Mouse (Mus musculus) liver, postnatal 0 days (tissue): ENCODE results near the gene Arrdc2. TPM values are rescaled to one million over a fixed set of nuclear protein-coding genes. Genes with fewer than 3 reads are reported as not detected.

Experiments
- ATAC-seq: fragments of 200-750 bp; cut with Nextera tagmentation; 2 replicates; pipeline ENCODE4 v1.8.0; 2017; ENCODE audit warnings: mild to moderate bottlenecking, moderate library complexity
- DNase-seq: peaks from one replicate; pipeline ENCODE4 v3.0.0-alpha.2; 2016
- H3K27ac ChIP-seq: fragments of 300-500 bp; sonication (generic); 2 replicates; pipeline ENCODE4 v1.5.1; 2014; ENCODE audit warnings: antibody characterized with exemption, moderate library complexity, mild to moderate bottlenecking, low read depth
- H3K27me3 ChIP-seq: fragments of 300-500 bp; sonication (generic); 2 replicates; pipeline ENCODE4 v1.6.1; 2014; ENCODE audit warnings: low read length, control low read depth, mixed read lengths; ENCODE audit not compliant: insufficient read depth
- H3K36me3 ChIP-seq: fragments of 300-500 bp; sonication (generic); replicated peaks from 2 replicates; pipeline ENCODE4 v1.6.1; 2014; ENCODE audit warnings: mild to moderate bottlenecking, control low read depth, low read length, moderate library complexity, mixed read lengths; ENCODE audit not compliant: insufficient read depth
- H3K4me1 ChIP-seq: fragments of 300-500 bp; sonication (generic); 2 replicates; pipeline ENCODE4 v1.6.1; 2014; ENCODE audit warnings: antibody characterized with exemption, mild to moderate bottlenecking, control low read depth; ENCODE audit not compliant: insufficient read depth
- H3K4me2 ChIP-seq: fragments of 300-500 bp; sonication (generic); 2 replicates; pipeline ENCODE4 v1.6.1; 2014; ENCODE audit warnings: low read depth, mild to moderate bottlenecking, low read length, moderate library complexity, mixed read lengths
- H3K4me3 ChIP-seq: fragments of 300-500 bp; sonication (generic); 2 replicates; pipeline ENCODE4 v1.5.1; 2014; ENCODE audit warnings: low read depth, low read length
- H3K9ac ChIP-seq: fragments of 300-500 bp; sonication (generic); replicated peaks from 2 replicates; pipeline ENCODE4 v1.6.1; 2014; ENCODE audit warnings: mild to moderate bottlenecking, moderate library complexity
- H3K9me3 ChIP-seq: fragments of 300-500 bp; sonication (generic); 2 replicates; pipeline ENCODE4 v1.6.1; 2016; ENCODE audit warnings: mild to moderate bottlenecking, control low read depth, low read length, mixed read lengths
- CTCF ChIP-seq: sonication (generic); IDR thresholded peaks from 2 replicates; pipeline ENCODE4 v1.5.1; 2016; ENCODE audit warnings: antibody characterized with exemption, low read depth
- EP300 ChIP-seq: IDR thresholded peaks from 2 replicates; pipeline ENCODE4 v1.6.1; 2016; ENCODE audit warnings: antibody characterized with exemption, low read depth, mild to moderate bottlenecking
- WGBS: fragments of 180-500 bp; shearing (Covaris S2); extraction: QIAGEN DNeasy Blood & Tissue Kit; methylation state at CpG from one replicate; pipeline ENCODE4 v1.1.7; 2014; ENCODE audit not compliant: insufficient replicate concordance; 5-methylcytosine and 5-hydroxymethylcytosine counted together
- polyA plus RNA-seq: library from polyadenylated mRNA; unstranded; fragments of >200 nt; fragmentation: Nextera tagmentation; extraction: Ambion mirVana; gene quantifications from 2 replicates; pipeline ENCODE4 v1.2.1, GENCODE M21; 2015

Gene Arrdc2
- polyA plus RNA-seq, 1 experiment from 2014 or later: 6.1 TPM

GRCm38 (mm10) chr8:70838654-70839407, 689 bp downstream of the Arrdc2 start:
- H3K27ac ChIP-seq: peak overlapping the region; percentile 94
- ATAC-seq: peak; percentile 52
- WGBS: 3% methylated on average over 59 of the region's 66 CpGs
- peak overlapping the region; percentile 71 for H3K4me3 ChIP-seq
- peaks cover 37% of the 10 kb centered on the region for H3K4me1 ChIP-seq
- no peaks in the 10 kb centered on the region for H3K9me3 ChIP-seq
- H3K36me3 ChIP-seq: peaks cover 15% of the 10 kb centered on the region
- peak overlapping the region; percentile 81 for H3K9ac ChIP-seq
- peak overlapping the region; percentile 94 for H3K4me2 ChIP-seq
- TF ChIP-seq EP300 (no peak), CTCF (no peak)
- H3K27me3 ChIP-seq: no peaks in the 10 kb centered on the region
- peak; percentile 43 for DNase-seq

GRCm38 (mm10) chr8:70836666-70837065, 2.9 kb downstream of the Arrdc2 start:
- H3K27ac ChIP-seq: no peak overlapping the region
- WGBS: 86% methylated on average over 12 of the region's 12 CpGs
- TF ChIP-seq CTCF (no peak), EP300 (no peak)
- DNase-seq (no peak), ATAC-seq (no peak)
- no peak overlapping the region; the same call in 1 of the 2 replicates for H3K9ac ChIP-seq
- H3K9me3 ChIP-seq: no peaks in the 10 kb centered on the region
- peaks cover 15% of the 10 kb centered on the region for H3K36me3 ChIP-seq
- peaks cover 28% of the 10 kb centered on the region for H3K4me1 ChIP-seq
- H3K4me2 ChIP-seq: peak overlapping the region; percentile 7; the same call in 1 of the 2 replicates
- H3K4me3 ChIP-seq: no peak overlapping the region
- no peaks in the 10 kb centered on the region for H3K27me3 ChIP-seq

GRCm38 (mm10) chr8:70834071-70834470, 5.4 kb downstream of the Arrdc2 start:
- no peaks in the 10 kb centered on the region for H3K9me3 ChIP-seq
- no peak overlapping the region for H3K9ac ChIP-seq
- TF ChIP-seq CTCF (no peak), EP300 (no peak)
- 96% methylated on average over 3 of the region's 3 CpGs for WGBS
- H3K36me3 ChIP-seq: peaks cover 15% of the 10 kb centered on the region
- no peak overlapping the region for H3K4me2 ChIP-seq
- ATAC-seq (no peak), DNase-seq (no peak)
- no peak overlapping the region for H3K4me3 ChIP-seq
- no peak overlapping the region for H3K27ac ChIP-seq
- H3K4me1 ChIP-seq: peaks cover 17% of the 10 kb centered on the region
- H3K27me3 ChIP-seq: no peaks in the 10 kb centered on the region

GRCm38 (mm10) chr8:70833520-70833919, 6.0 kb downstream of the Arrdc2 start:
- H3K4me3 ChIP-seq: no peak overlapping the region
- DNase-seq (no peak), ATAC-seq (0 out of 2 replicates have a peak, but pooled peaks have one; percentile 9)
- H3K27ac ChIP-seq: no peak overlapping the region
- H3K4me2 ChIP-seq: no peak overlapping the region
- H3K9ac ChIP-seq: no peak overlapping the region
- H3K36me3 ChIP-seq: peaks cover 15% of the 10 kb centered on the region
- peaks cover 14% of the 10 kb centered on the region for H3K4me1 ChIP-seq
- no peaks in the 10 kb centered on the region for H3K27me3 ChIP-seq
- WGBS: 68% methylated on average over 15 of the region's 15 CpGs
- H3K9me3 ChIP-seq: no peaks in the 10 kb centered on the region
- TF ChIP-seq EP300: no peak
- no peak for TF ChIP-seq CTCF

- DNase-seq (no peak), ATAC-seq (0 out of 2 replicates have a peak, but pooled peaks have one; percentile 18)
- 33% methylated on average over 9 of the region's 9 CpGs for WGBS
- H3K9ac ChIP-seq: no peak overlapping the region
- TF ChIP-seq CTCF (no peak), EP300 (no peak)
- peaks cover 15% of the 10 kb centered on the region for H3K36me3 ChIP-seq
- H3K4me2 ChIP-seq: no peak overlapping the region
- 0 out of 2 replicates have a peak overlapping the region, but pooled peaks have one; percentile 34 for H3K27ac ChIP-seq
- H3K4me1 ChIP-seq: peaks cover 11% of the 10 kb centered on the region
- H3K27me3 ChIP-seq: no peaks in the 10 kb centered on the region
- no peak overlapping the region for H3K4me3 ChIP-seq
- H3K9me3 ChIP-seq: no peaks in the 10 kb centered on the region
Observed at GRCm38 (mm10) chr8:70833018-70833482, 6.5 kb downstream of the Arrdc2 start.

- TF ChIP-seq EP300 (no peak), CTCF (no peak)
- no peak overlapping the region for H3K4me2 ChIP-seq
- no peak overlapping the region for H3K27ac ChIP-seq
- no peak overlapping the region for H3K4me3 ChIP-seq
- WGBS: 73% methylated on average over 11 of the region's 11 CpGs
- peaks cover 8% of the 10 kb centered on the region; the same call in 1 of the 2 replicates for H3K4me1 ChIP-seq
- DNase-seq (no peak), ATAC-seq (no peak)
- H3K27me3 ChIP-seq: no peaks in the 10 kb centered on the region
- peaks cover 15% of the 10 kb centered on the region for H3K36me3 ChIP-seq
- no peak overlapping the region for H3K9ac ChIP-seq
- H3K9me3 ChIP-seq: no peaks in the 10 kb centered on the region
Observed at GRCm38 (mm10) chr8:70832371-70832770, 7.1 kb downstream of the Arrdc2 start.
